Mouse (Mus musculus) liver, adult 2 months (tissue): ENCODE measurements around the gene Kdsr. TPM values are rescaled to one million over a fixed set of nuclear protein-coding genes. Genes with fewer than 3 reads are reported as not detected.

ENCODE experiments used
- DNase-seq: peaks from one replicate; pipeline ENCODE4 v3.0.0-alpha.2; 2011; ENCODE audit warnings: low read depth, low spot score; ENCODE audit errors: extremely low read depth
- H3K27ac ChIP-seq: fragments of 200-500 bp; replicated peaks from 2 replicates; pipeline ENCODE4 v1.5.1; 2012; ENCODE audit warnings: low read depth, mild to moderate bottlenecking, control low read depth, inconsistent platforms, low read length; ENCODE audit not compliant: insufficient read depth
- H3K27me3 ChIP-seq: fragments of 200-500 bp; 2 replicates; pipeline ENCODE4 v1.6.1; 2012; ENCODE audit warnings: mild to moderate bottlenecking, moderate library complexity, low read length, inconsistent platforms; ENCODE audit not compliant: control insufficient read depth, insufficient read depth
- H3K36me3 ChIP-seq: fragments of 200-500 bp; 2 replicates; pipeline ENCODE4 v1.6.1; 2012; ENCODE audit warnings: low read length, inconsistent platforms; ENCODE audit not compliant: control insufficient read depth, insufficient read depth
- H3K4me1 ChIP-seq: fragments of 200-500 bp; 2 replicates; pipeline ENCODE4 v1.6.1; 2011; ENCODE audit warnings: low read length; ENCODE audit not compliant: control insufficient read depth, insufficient read depth
- H3K4me3 ChIP-seq: fragments of 200-500 bp; 2 replicates; pipeline ENCODE4 v1.5.1; 2011; ENCODE audit warnings: low read depth, mild to moderate bottlenecking, control low read depth, low read length, moderate library complexity; ENCODE audit not compliant: insufficient read depth
- H3K79me2 ChIP-seq: fragments of 200-500 bp; 2 replicates; pipeline ENCODE4 v1.6.1; 2012; ENCODE audit warnings: inconsistent platforms, mild to moderate bottlenecking, low read length, moderate library complexity; ENCODE audit not compliant: control insufficient read depth, insufficient read depth
- H3K9ac ChIP-seq: fragments of 200-500 bp; 2 replicates; pipeline ENCODE4 v1.6.1; 2012; ENCODE audit warnings: low read depth, mild to moderate bottlenecking, control low read depth, inconsistent platforms, low read length
- CTCF ChIP-seq: fragments of 200-500 bp; IDR thresholded peaks from 2 replicates; pipeline ENCODE4 v1.5.1; 2011; ENCODE audit warnings: low read depth, low read length, control low read depth
- POLR2A ChIP-seq: fragments of 200-500 bp; IDR thresholded peaks from 2 replicates; pipeline ENCODE4 v1.6.1; 2011; ENCODE audit warnings: low read length, control low read depth; ENCODE audit not compliant: insufficient read depth; ENCODE audit errors: extremely low read depth
- WGBS: fragments of 180-500 bp; shearing (Covaris S2); methylation state at CpG from one replicate; pipeline ENCODE4 v1.1.7; 2018; 5-methylcytosine and 5-hydroxymethylcytosine counted together
- polyA plus RNA-seq: library from polyadenylated mRNA; depleted of rRNA; stranded (reverse); fragments of >200 nt; gene quantifications from 2 replicates; pipeline ENCODE4 v1.2.3, GENCODE M21; 2012
- total RNA-seq: library from RNA; depleted of rRNA; stranded (reverse); fragments of >200 nt; gene quantifications from 2 replicates; pipeline ENCODE4 v1.2.3, GENCODE M21; 2014

Kdsr gene
- total and polyA plus RNA-seq, 2 experiments, result 10.4 to 10.5 TPM

DNA sequence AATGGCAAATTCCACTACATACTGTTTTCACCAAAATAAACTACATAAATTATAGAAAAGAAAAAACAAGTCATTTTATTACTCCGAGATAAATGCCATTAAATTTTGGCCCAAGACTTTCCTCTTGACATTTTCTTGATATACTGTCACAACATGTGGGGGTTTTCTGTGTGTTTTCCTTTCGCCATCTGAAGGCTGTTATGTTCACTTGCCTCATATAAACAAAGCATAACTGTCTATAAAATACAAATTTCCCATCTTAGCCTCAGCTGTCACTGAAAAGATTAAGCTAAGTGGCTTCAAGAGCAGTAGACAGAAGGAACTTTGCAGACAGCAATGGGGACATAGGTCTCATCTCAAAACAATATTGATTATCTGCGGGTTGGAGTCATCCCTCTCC, 4.8 kb upstream of the Kdsr start:
- H3K4me3 ChIP-seq, result no peak overlapping the region
- H3K36me3 ChIP-seq, result peaks cover 13% of the 10 kb centered on the region
- H3K9ac ChIP-seq, result no peak overlapping the region
- no peak for DNase-seq
- WGBS, result 84% methylated on average over 3 of the region's 3 CpGs
- peaks cover 7% of the 10 kb centered on the region for H3K4me1 ChIP-seq
- H3K27ac ChIP-seq, result no peak overlapping the region
- no peaks in the 10 kb centered on the region for H3K27me3 ChIP-seq
- no peaks in the 10 kb centered on the region for H3K79me2 ChIP-seq
- TF ChIP-seq POLR2A, result no peak
- no peak for TF ChIP-seq CTCF

DNA sequence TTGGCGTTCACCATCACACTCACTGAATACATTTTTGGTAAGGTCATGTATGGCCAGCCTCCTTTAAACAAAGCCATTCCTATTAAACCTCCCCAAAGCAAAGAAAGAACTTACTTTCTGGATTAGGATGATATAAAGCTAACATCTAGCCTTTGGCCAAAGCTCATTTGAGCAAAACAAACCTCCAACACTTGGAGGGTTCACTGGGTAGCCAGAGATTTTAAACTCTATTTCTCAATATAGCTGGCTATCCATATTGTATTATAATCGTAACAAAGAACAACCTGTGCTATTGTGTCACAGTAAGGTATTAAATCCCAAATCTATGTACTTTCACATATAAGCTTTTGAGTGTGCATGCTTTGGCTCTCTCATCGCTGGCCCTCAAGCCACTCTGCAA, 1.2 kb upstream of the Kdsr start:
- H3K27ac ChIP-seq, result peak overlapping the region; percentile 68
- DNase-seq, result peak; percentile 46
- TF ChIP-seq POLR2A, result no peak
- TF ChIP-seq CTCF, result no peak
- H3K4me1 ChIP-seq, result peaks cover 14% of the 10 kb centered on the region
- H3K36me3 ChIP-seq, result no peaks in the 10 kb centered on the region; the same call in 1 of the 2 replicates
- no peak overlapping the region for H3K9ac ChIP-seq
- WGBS, result 49% methylated on average over 3 of the region's 3 CpGs
- peaks cover 10% of the 10 kb centered on the region; the same call in 1 of the 2 replicates for H3K79me2 ChIP-seq
- H3K4me3 ChIP-seq, result no peak overlapping the region
- no peaks in the 10 kb centered on the region for H3K27me3 ChIP-seq

GRCm38 (mm10) chr1:106758734-106759571, 574 bp downstream of the Kdsr start:
- Histone ChIP-seq H3K9ac (peak overlapping the region; percentile 87), H3K27ac (peak overlapping the region; percentile 74), H3K79me2 (peaks cover 10% of the 10 kb centered on the region; the same call in 1 of the 2 replicates), H3K36me3 (peaks cover 5% of the 10 kb centered on the region), H3K4me3 (peak overlapping the region; percentile 81), H3K27me3 (no peaks in the 10 kb centered on the region), H3K4me1 (peaks cover 14% of the 10 kb centered on the region)
- under 1% methylated on average over 34 of the region's 34 CpGs for WGBS
- TF ChIP-seq CTCF, result no peak
- DNase-seq, result peak; percentile 47

DNA sequence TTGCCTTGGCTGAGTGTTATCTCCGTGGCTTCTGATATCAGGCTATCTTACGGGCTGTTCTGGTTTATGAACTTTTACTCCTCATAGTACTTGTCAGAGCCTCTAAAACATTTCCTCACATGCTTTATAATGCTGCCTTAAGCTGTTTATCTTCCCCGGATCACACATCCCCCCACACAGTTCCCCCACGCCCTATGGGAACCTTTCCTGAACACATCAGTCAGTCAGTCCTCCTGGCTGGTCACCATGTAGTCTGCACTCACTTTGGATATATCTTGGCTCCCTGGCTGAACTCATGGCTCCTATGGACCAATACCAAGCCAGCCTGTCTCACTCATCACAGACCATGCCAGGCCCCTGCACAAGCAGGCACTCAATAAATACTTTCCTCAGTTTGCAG, 2.9 kb downstream of the Kdsr start:
- no peak overlapping the region for H3K4me3 ChIP-seq
- H3K9ac ChIP-seq, result no peak overlapping the region
- no peaks in the 10 kb centered on the region for H3K27me3 ChIP-seq
- H3K4me1 ChIP-seq, result peaks cover 14% of the 10 kb centered on the region
- 80% methylated on average over 4 of the region's 4 CpGs for WGBS
- H3K79me2 ChIP-seq, result peaks cover 10% of the 10 kb centered on the region; the same call in 1 of the 2 replicates
- TF ChIP-seq CTCF (no peak), POLR2A (no peak)
- H3K27ac ChIP-seq, result no peak overlapping the region
- H3K36me3 ChIP-seq, result peaks cover 13% of the 10 kb centered on the region
- no peak for DNase-seq

DNA sequence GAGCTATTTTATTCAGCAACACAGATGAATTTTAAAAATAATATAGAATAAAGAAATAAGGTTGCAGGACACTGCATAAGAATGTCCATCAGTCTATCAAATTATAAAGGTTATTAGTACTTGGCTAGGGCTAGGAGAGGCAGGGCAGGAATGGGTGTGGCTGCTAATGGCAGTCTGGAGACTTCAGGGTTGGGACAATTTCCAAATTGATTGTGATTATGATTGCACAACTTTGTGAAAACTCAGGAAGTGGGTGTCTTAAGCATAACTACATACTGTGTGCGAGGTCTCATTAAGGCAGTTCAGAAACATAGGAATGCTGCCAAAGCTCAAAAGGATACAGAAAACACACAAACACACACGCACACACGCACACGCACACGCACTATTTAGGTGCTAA, 7.5 kb downstream of the Kdsr start:
- Histone ChIP-seq H3K79me2 (no peaks in the 10 kb centered on the region), H3K9ac (no peak overlapping the region), H3K4me1 (no peaks in the 10 kb centered on the region), H3K27ac (no peak overlapping the region), H3K36me3 (peaks cover 33% of the 10 kb centered on the region), H3K27me3 (no peaks in the 10 kb centered on the region), H3K4me3 (no peak overlapping the region)
- TF ChIP-seq POLR2A, result no peak
- no peak for TF ChIP-seq CTCF
- WGBS, result 81% methylated on average over 5 of the region's 5 CpGs
- peak; percentile 62 for DNase-seq

- H3K4me3 ChIP-seq, result no peak overlapping the region
- no peaks in the 10 kb centered on the region for H3K4me1 ChIP-seq
- no peak overlapping the region for H3K9ac ChIP-seq
- DNase-seq, result peak; percentile 26
- TF ChIP-seq POLR2A (no peak), CTCF (no peak)
- no peak overlapping the region for H3K27ac ChIP-seq
- H3K79me2 ChIP-seq, result no peaks in the 10 kb centered on the region
- WGBS, result 22% methylated on average over 1 of the region's 1 CpGs
- peaks cover 42% of the 10 kb centered on the region for H3K36me3 ChIP-seq
- H3K27me3 ChIP-seq, result no peaks in the 10 kb centered on the region
Measured at GRCm38 (mm10) chr1:106750656-106751055, 8.9 kb downstream of the Kdsr start.
